Mouse (Mus musculus): ENCODE measurements around the gene Tatdn3.
"Not testable (repeated sequence)": the region's sequence is repeated elsewhere in the genome, so short reads cannot be mapped to it uniquely, and the experiment has no call there.

Tatdn3 gene

GRCm38 (mm10) chr1:191030182-191030581 is 32.5 kb downstream of the Tatdn3 start:
- H3K27me3 ChIP-seq (ENCODE audit: control insufficient read depth, insufficient read depth, low read length, poor library complexity, severe bottlenecking) = no peaks in the 10 kb centered on the region
- DNase-seq (ENCODE audit: low read depth, low spot score) = no peak
- H3K36me3 ChIP-seq (ENCODE audit: control insufficient read depth, insufficient read depth, low read length, poor library complexity, severe bottlenecking) = no peaks in the 10 kb centered on the region

GRCm38 (mm10) chr1:191026021-191026713 is 36.6 kb downstream of the Tatdn3 start, which contains the start of gene Flvcr1:
Flvcr1 (minus strand) TSS chr1:191026158.
- peak; percentile 99 for DNase-seq (ENCODE audit: low read depth, low spot score)
- no peaks in the 10 kb centered on the region for H3K27me3 ChIP-seq (ENCODE audit: control insufficient read depth, insufficient read depth, low read length, poor library complexity, severe bottlenecking)
- H3K36me3 ChIP-seq (ENCODE audit: control insufficient read depth, insufficient read depth, low read length, poor library complexity, severe bottlenecking) = no peaks in the 10 kb centered on the region

GRCm38 (mm10) chr1:191025016-191026012 is 37.4 kb downstream of the Tatdn3 start:
- Histone ChIP-seq H3K27me3 (ENCODE audit: control insufficient read depth, insufficient read depth, low read length, poor library complexity, severe bottlenecking) (no peaks in the 10 kb centered on the region), H3K36me3 (ENCODE audit: control insufficient read depth, insufficient read depth, low read length, poor library complexity, severe bottlenecking) (no peaks in the 10 kb centered on the region)
- no peak for DNase-seq (ENCODE audit: low read depth, low spot score)

GRCm38 (mm10) chr1:191023806-191024205 is 38.9 kb downstream of the Tatdn3 start:
- H3K36me3 ChIP-seq (ENCODE audit: control insufficient read depth, insufficient read depth, low read length, poor library complexity, severe bottlenecking); DNase-seq (ENCODE audit: low read depth, low spot score); H3K27me3 ChIP-seq (ENCODE audit: control insufficient read depth, insufficient read depth, low read length, poor library complexity, severe bottlenecking): not testable (repeated sequence)

- Histone ChIP-seq H3K27me3 (ENCODE audit: control insufficient read depth, insufficient read depth, low read length, poor library complexity, severe bottlenecking) (no peaks in the 10 kb centered on the region), H3K36me3 (ENCODE audit: control insufficient read depth, insufficient read depth, low read length, poor library complexity, severe bottlenecking) (no peaks in the 10 kb centered on the region)
- DNase-seq (ENCODE audit: low read depth, low spot score) = no peak
Observed at GRCm38 (mm10) chr1:191023140-191023539, 39.6 kb downstream of the Tatdn3 start.

- no peak for DNase-seq (ENCODE audit: low read depth, low spot score)
- no peaks in the 10 kb centered on the region for H3K27me3 ChIP-seq (ENCODE audit: control insufficient read depth, insufficient read depth, low read length, poor library complexity, severe bottlenecking)
- H3K36me3 ChIP-seq (ENCODE audit: control insufficient read depth, insufficient read depth, low read length, poor library complexity, severe bottlenecking) = no peaks in the 10 kb centered on the region
Observed at GRCm38 (mm10) chr1:191021016-191021415, 41.7 kb downstream of the Tatdn3 start.

GRCm38 (mm10) chr1:191020217-191020924 is 42.4 kb downstream of the Tatdn3 start:
- Histone ChIP-seq H3K27me3 (ENCODE audit: control insufficient read depth, insufficient read depth, low read length, poor library complexity, severe bottlenecking) (no peaks in the 10 kb centered on the region), H3K36me3 (ENCODE audit: control insufficient read depth, insufficient read depth, low read length, poor library complexity, severe bottlenecking) (no peaks in the 10 kb centered on the region)
- DNase-seq (ENCODE audit: low read depth, low spot score) = no peak

GRCm38 (mm10) chr1:191019803-191020202 is 42.9 kb downstream of the Tatdn3 start:
- Histone ChIP-seq H3K27me3 (ENCODE audit: control insufficient read depth, insufficient read depth, low read length, poor library complexity, severe bottlenecking) (no peaks in the 10 kb centered on the region), H3K36me3 (ENCODE audit: control insufficient read depth, insufficient read depth, low read length, poor library complexity, severe bottlenecking) (no peaks in the 10 kb centered on the region)
- DNase-seq (ENCODE audit: low read depth, low spot score) = no peak

GRCm38 (mm10) chr1:191014271-191014670 is 48.5 kb downstream of the Tatdn3 start:
- DNase-seq (ENCODE audit: low read depth, low spot score) = no peak
- no peaks in the 10 kb centered on the region for H3K27me3 ChIP-seq (ENCODE audit: control insufficient read depth, insufficient read depth, low read length, poor library complexity, severe bottlenecking)
- H3K36me3 ChIP-seq (ENCODE audit: control insufficient read depth, insufficient read depth, low read length, poor library complexity, severe bottlenecking) = 0 out of 2 replicates have a peak, but pooled peaks cover 2% of the 10 kb centered on the region

- Histone ChIP-seq H3K36me3 (ENCODE audit: control insufficient read depth, insufficient read depth, low read length, poor library complexity, severe bottlenecking) (peaks cover 7% of the 10 kb centered on the region; the same call in 1 of the 2 replicates), H3K27me3 (ENCODE audit: control insufficient read depth, insufficient read depth, low read length, poor library complexity, severe bottlenecking) (no peaks in the 10 kb centered on the region)
- DNase-seq (ENCODE audit: low read depth, low spot score) = peak; percentile 24
Observed at GRCm38 (mm10) chr1:191008707-191009106, 54.0 kb downstream of the Tatdn3 start.

- Histone ChIP-seq H3K27me3 (ENCODE audit: control insufficient read depth, insufficient read depth, low read length, poor library complexity, severe bottlenecking) (no peaks in the 10 kb centered on the region), H3K36me3 (ENCODE audit: control insufficient read depth, insufficient read depth, low read length, poor library complexity, severe bottlenecking) (no peaks in the 10 kb centered on the region)
- peak; percentile 40 for DNase-seq (ENCODE audit: low read depth, low spot score)
Observed at GRCm38 (mm10) chr1:191002201-191002600, 60.5 kb downstream of the Tatdn3 start.

- DNase-seq (ENCODE audit: low read depth, low spot score) = no peak
- Histone ChIP-seq H3K27me3 (ENCODE audit: control insufficient read depth, insufficient read depth, low read length, poor library complexity, severe bottlenecking) (no peaks in the 10 kb centered on the region), H3K36me3 (ENCODE audit: control insufficient read depth, insufficient read depth, low read length, poor library complexity, severe bottlenecking) (no peaks in the 10 kb centered on the region)
Observed at GRCm38 (mm10) chr1:191000686-191001085, 62.0 kb downstream of the Tatdn3 start.

GRCm38 (mm10) chr1:190998027-190998426 is 64.7 kb downstream of the Tatdn3 start:
- Histone ChIP-seq H3K36me3 (ENCODE audit: control insufficient read depth, insufficient read depth, low read length, poor library complexity, severe bottlenecking) (no peaks in the 10 kb centered on the region), H3K27me3 (ENCODE audit: control insufficient read depth, insufficient read depth, low read length, poor library complexity, severe bottlenecking) (no peaks in the 10 kb centered on the region)
- DNase-seq (ENCODE audit: low read depth, low spot score) = no peak

GRCm38 (mm10) chr1:190996346-190996877 is 66.3 kb downstream of the Tatdn3 start:
- Histone ChIP-seq H3K36me3 (ENCODE audit: control insufficient read depth, insufficient read depth, low read length, poor library complexity, severe bottlenecking) (no peaks in the 10 kb centered on the region), H3K27me3 (ENCODE audit: control insufficient read depth, insufficient read depth, low read length, poor library complexity, severe bottlenecking) (no peaks in the 10 kb centered on the region)
- DNase-seq (ENCODE audit: low read depth, low spot score) = no peak

Data from splenic B cell, adult 2 months (primary cell).